Mouse (Mus musculus) MEL (cell line): Measurements from ENCODE around the gene Gm14296. TPM values are rescaled to one million over a fixed set of nuclear protein-coding genes. Genes with fewer than 3 reads are reported as not detected.
"Not testable (repeated sequence)": the region's sequence is repeated elsewhere in the genome, so short reads cannot be mapped to it uniquely, and the experiment has no call there.

Experiments
- DNase-seq: peaks from one replicate; pipeline ENCODE4 v3.0.0; 2011; ENCODE audit warnings: low read depth, low spot score
- H3K27ac ChIP-seq: 2 replicates; pipeline ENCODE4 v1.5.1; 2012; ENCODE audit warnings: low read depth, mild to moderate bottlenecking, control low read depth, low read length, moderate library complexity; ENCODE audit not compliant: control insufficient read depth
- H3K27me3 ChIP-seq, 2 experiments: fragments of 150-350 bp in 1 of 2; sonication (generic) in 1 of 2; 2 replicates each; pipeline ENCODE4 v1.6.1; 2012; ENCODE audit warnings: low read length in 2 of 2, mild to moderate bottlenecking in 2 of 2, improper control_type of control experiment in 1 of 2, moderate library complexity in 1 of 2; ENCODE audit not compliant: insufficient read depth in 2 of 2, control insufficient read depth in 1 of 2
- H3K36me3 ChIP-seq, 2 experiments: 2 replicates each; pipeline ENCODE4 v1.6.1; 2012 to 2014; ENCODE audit warnings: low read length in 2 of 2, improper control_type of control experiment in 1 of 2, inconsistent platforms in 1 of 2, mild to moderate bottlenecking in 1 of 2; ENCODE audit not compliant: insufficient read depth in 2 of 2, control insufficient read depth in 1 of 2
- H3K4me1 ChIP-seq, 2 experiments: fragments of 150-350 bp in 1 of 2; sonication (generic) in 1 of 2; 2 replicates each; pipeline ENCODE4 v1.6.1; 2012; ENCODE audit warnings: low read length in 2 of 2, improper control_type of control experiment in 1 of 2, mild to moderate bottlenecking in 1 of 2; ENCODE audit not compliant: insufficient read depth in 2 of 2, control insufficient read depth in 1 of 2
- H3K4me3 ChIP-seq, 2 experiments: fragments of 150-350 bp in 1 of 2; sonication (generic) in 1 of 2; 2 replicates each; pipeline ENCODE4 v1.5.1; 2012; ENCODE audit warnings: low read depth in 2 of 2, low read length in 2 of 2, mild to moderate bottlenecking in 2 of 2, moderate library complexity in 2 of 2, control low read depth in 1 of 2, improper control_type of control experiment in 1 of 2; ENCODE audit not compliant: control insufficient read depth in 1 of 2, insufficient read depth in 1 of 2
- H3K79me2 ChIP-seq: 2 replicates; pipeline ENCODE4 v1.6.1; 2012; ENCODE audit warnings: mild to moderate bottlenecking, low read length, moderate library complexity; ENCODE audit not compliant: control insufficient read depth, poor library complexity, insufficient read depth
- H3K9ac ChIP-seq: 2 replicates; pipeline ENCODE4 v1.6.1; 2012; ENCODE audit warnings: low read depth, mild to moderate bottlenecking, control low read depth, low read length, moderate library complexity; ENCODE audit not compliant: control insufficient read depth, poor library complexity, severe bottlenecking
- H3K9me3 ChIP-seq: fragments of 150-350 bp; sonication (generic); replicated peaks from 2 replicates; pipeline ENCODE4 v1.6.1; 2012; ENCODE audit warnings: mild to moderate bottlenecking, low read length, improper control_type of control experiment, moderate library complexity; ENCODE audit not compliant: insufficient read depth
- polyA plus RNA-seq, 2 experiments: library from polyadenylated mRNA; stranded (reverse) in 1 of 2; unstranded in 1 of 2; fragments of >175 nt in 1 of 2; fragments of >200 nt in 1 of 2; gene quantifications; 2 replicates each; pipeline versions ENCODE4 v1.2.1 to v1.2.4; 2012; ENCODE audit warnings: low replicate concordance in 2 of 2, low read depth in 1 of 2; ENCODE audit not compliant: insufficient read length in 2 of 2, insufficient read depth in 1 of 2, missing spikeins in 1 of 2
- total RNA-seq: library from RNA; depleted of rRNA; stranded (reverse); fragments of 300-350 nt; gene quantifications from 2 replicates; pipeline ENCODE4 v1.2.3, GENCODE M21; 2012; rRNA removed

Gene Gm14296
- total RNA-seq (8.7 and 18.2 TPM in 2 replicates), polyA plus RNA-seq (1,000 to 10,000 TPM in 1 of 2 experiments, 10 to 100 TPM in 1; 10.6 to 1,392 TPM)

GRCm38 (mm10) chr2:176927709-176928108, at the start of gene Gm14296:
Gene Gm14296, minus strand, starts transcription at chr2:176927809.
- not testable (repeated sequence) for H3K79me2 ChIP-seq, H3K36me3 ChIP-seq, H3K27ac ChIP-seq, H3K4me1 ChIP-seq, H3K4me3 ChIP-seq, DNase-seq, H3K9ac ChIP-seq, H3K9me3 ChIP-seq, H3K27me3 ChIP-seq

DNA sequence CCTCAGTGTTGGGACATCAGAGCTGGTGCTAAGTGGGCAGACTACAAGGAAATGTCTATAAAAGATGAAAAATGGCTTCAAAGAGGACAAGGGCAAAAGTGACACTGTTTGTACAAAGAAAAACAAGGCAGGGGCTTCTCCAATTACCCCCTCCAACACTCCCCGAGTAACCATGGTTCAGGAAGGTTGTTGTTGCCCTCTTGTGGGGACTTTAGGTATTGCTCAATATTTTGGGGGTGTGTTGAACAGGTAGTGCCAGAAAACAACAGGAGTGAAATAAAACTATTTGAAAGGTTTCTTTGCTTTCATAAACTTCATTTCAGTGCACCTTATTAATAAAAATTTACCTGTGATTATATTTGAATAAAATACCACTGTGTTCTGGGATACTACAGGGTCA, 22.1 kb downstream of the Gm14296 start:
- H3K36me3 ChIP-seq, DNase-seq: not testable (repeated sequence)

More for the DNA sequence above, 22.1 kb downstream of the Gm14296 start:
- H3K27ac ChIP-seq, H3K9ac ChIP-seq, H3K4me3 ChIP-seq, H3K9me3 ChIP-seq, H3K79me2 ChIP-seq, H3K27me3 ChIP-seq, H3K4me1 ChIP-seq: not testable (repeated sequence)

Other genes starting within 250 kb of the Gm14296 start
- 1.1 and 1.4 TPM in 2 replicates for gene Gm14305, start 219.5 kb downstream of the Gm14296 start, total RNA-seq
- 100 to 1,000 TPM in 1 of 2 experiments, 1 to 10 TPM in 1; 3.9 to 593 TPM for gene Gm14305, start 219.5 kb downstream of the Gm14296 start, polyA plus RNA-seq
- 0.31 and 0.78 TPM in 2 replicates for gene Gm14295, start 129.2 kb downstream of the Gm14296 start, total RNA-seq
- not detected for gene Gm14295, start 129.2 kb downstream of the Gm14296 start, polyA plus RNA-seq
- not detected in 2 replicates for gene Gm14408, start 96.7 kb downstream of the Gm14296 start, total RNA-seq
- not detected for gene Gm14408, start 96.7 kb downstream of the Gm14296 start, polyA plus RNA-seq
- 0.29 and 0.89 TPM in 2 replicates for gene Gm14419, start 73.1 kb upstream of the Gm14296 start, total RNA-seq
- under 1 TPM in 1 of 2 experiments, not detected in 1; 0.14 TPM for gene Gm14419, start 73.1 kb upstream of the Gm14296 start, polyA plus RNA-seq
- gene Gm14401, start 146.5 kb upstream of the Gm14296 start, total RNA-seq, result 1.6 and 2.2 TPM in 2 replicates
- gene Gm14401, start 146.5 kb upstream of the Gm14296 start, polyA plus RNA-seq, result 1,000 to 10,000 TPM in 1 of 2 experiments, under 1 TPM in 1; 0.35 to 1,276 TPM